Mouse (Mus musculus) G1E (cell line): Measurements from ENCODE around the gene Mmadhc.

ENCODE experiments used
- CTCF ChIP-seq: IDR thresholded peaks from 2 replicates; pipeline ENCODE4 v1.5.1; 2012; ENCODE audit warnings: low read depth, low read length, inconsistent platforms, mixed read lengths
- GATA1 ChIP-seq: IDR thresholded peaks from 2 replicates; pipeline ENCODE4 v1.6.1; 2012; ENCODE audit warnings: borderline replicate concordance, low read length, inconsistent platforms, mixed read lengths
- GATA2 ChIP-seq: IDR thresholded peaks from 2 replicates; pipeline ENCODE4 v1.6.1; 2012; ENCODE audit warnings: low read depth, low read length, inconsistent platforms, borderline replicate concordance
- POLR2AphosphoS5 ChIP-seq: IDR thresholded peaks from 2 replicates; pipeline ENCODE4 v1.6.1; 2012; ENCODE audit warnings: low read depth, low read length, inconsistent platforms; ENCODE audit not compliant: insufficient replicate concordance
- TAL1 ChIP-seq: conservative IDR thresholded peaks from 2 replicates; pipeline ENCODE4 v1.6.1; 2012; ENCODE audit warnings: low read depth, low read length, inconsistent platforms, mixed read lengths

DNA sequence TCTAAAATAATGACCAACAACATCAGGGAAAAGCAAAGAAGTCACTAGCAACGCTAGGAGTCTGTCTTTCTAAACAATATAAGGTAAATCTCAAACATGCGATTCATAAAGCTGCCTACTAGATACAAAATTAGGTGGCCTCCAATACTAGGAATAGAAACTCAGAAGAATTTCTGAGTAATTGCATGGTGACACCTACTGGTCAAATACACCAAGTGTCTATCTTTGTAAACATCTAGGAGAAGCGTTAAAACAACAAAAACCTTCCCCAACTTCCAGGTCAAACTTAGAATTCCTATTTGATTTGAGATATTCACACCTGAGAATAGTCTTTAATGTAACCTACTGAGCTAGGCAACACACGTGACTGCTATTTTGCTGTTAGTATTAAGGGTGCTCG, 24.4 kb downstream of the Mmadhc start:
- TF ChIP-seq GATA1: no peak
- TF ChIP-seq CTCF: no peak
- no peak for TF ChIP-seq TAL1
- no peak for TF ChIP-seq POLR2AphosphoS5
- no peak for TF ChIP-seq GATA2
